Mouse (Mus musculus) neural tube, embryonic 12.5 days (tissue): ENCODE measurements at regions not wholly inside any gene's neighbourhood (a gene's known extent, or its start where the extent isn't known, plus 50 kb on each side); places are given as distances from the start of the nearest gene placed in this dataset.

Experiments used
- ATAC-seq: fragments of 200-750 bp; cut with Nextera tagmentation; 2 replicates; pipeline ENCODE4 v1.8.0; 2017; ENCODE audit warnings: low read depth, mild to moderate bottlenecking, moderate TSS enrichment, moderate library complexity; ENCODE audit not compliant: low FRiP score
- H3K27ac ChIP-seq: fragments of 300-500 bp; sonication (generic); 2 replicates; pipeline ENCODE4 v1.5.1; 2016
- H3K27me3 ChIP-seq: fragments of 300-500 bp; sonication (generic); replicated peaks from 2 replicates; pipeline ENCODE4 v1.6.1; 2016; ENCODE audit warnings: mild to moderate bottlenecking
- H3K36me3 ChIP-seq: fragments of 300-500 bp; sonication (generic); 2 replicates; pipeline ENCODE4 v1.6.1; 2016; ENCODE audit warnings: mild to moderate bottlenecking
- H3K4me1 ChIP-seq: fragments of 300-500 bp; sonication (generic); 2 replicates; pipeline ENCODE4 v1.6.1; 2016
- H3K4me2 ChIP-seq: fragments of 300-500 bp; sonication (generic); replicated peaks from 2 replicates; pipeline ENCODE4 v1.6.1; 2016; ENCODE audit warnings: mild to moderate bottlenecking
- H3K4me3 ChIP-seq: fragments of 300-500 bp; sonication (generic); 2 replicates; pipeline ENCODE4 v1.5.1; 2016
- H3K9ac ChIP-seq: fragments of 300-500 bp; sonication (generic); 2 replicates; pipeline ENCODE4 v1.6.1; 2016; ENCODE audit warnings: mild to moderate bottlenecking
- H3K9me3 ChIP-seq: fragments of 300-500 bp; sonication (generic); 2 replicates; pipeline ENCODE4 v1.6.1; 2016; ENCODE audit warnings: mild to moderate bottlenecking
- WGBS: fragments of 180-500 bp; shearing (Covaris S2); methylation state at CpG from one replicate; pipeline ENCODE4 v1.1.7; 2016; 5-methylcytosine and 5-hydroxymethylcytosine counted together

- H3K4me1 ChIP-seq, result no peaks in the 10 kb centered on the region
- H3K27me3 ChIP-seq, result no peaks in the 10 kb centered on the region
- no peak overlapping the region for H3K27ac ChIP-seq
- no peaks in the 10 kb centered on the region for H3K36me3 ChIP-seq
- 68% methylated on average over 4 of the region's 4 CpGs for WGBS
- ATAC-seq, result no peak
- no peak overlapping the region for H3K4me2 ChIP-seq
- no peak overlapping the region for H3K4me3 ChIP-seq
- no peaks in the 10 kb centered on the region for H3K9me3 ChIP-seq
- H3K9ac ChIP-seq, result no peak overlapping the region
These were observed 251.4 kb upstream of the Mon1b start for GRCm38 (mm10) chr8:113383974-113384373.

GRCm38 (mm10) chr8:113389504-113389903 is 245.9 kb upstream of the Mon1b start:
- no peak overlapping the region for H3K4me3 ChIP-seq
- WGBS, result 63% methylated on average over 2 of the region's 2 CpGs
- H3K27ac ChIP-seq, result no peak overlapping the region
- no peak overlapping the region for H3K9ac ChIP-seq
- H3K9me3 ChIP-seq, result no peaks in the 10 kb centered on the region
- ATAC-seq, result no peak
- H3K36me3 ChIP-seq, result no peaks in the 10 kb centered on the region
- no peaks in the 10 kb centered on the region for H3K27me3 ChIP-seq
- H3K4me2 ChIP-seq, result no peak overlapping the region
- H3K4me1 ChIP-seq, result no peaks in the 10 kb centered on the region

GRCm38 (mm10) chr8:113390038-113390437 is 245.3 kb upstream of the Mon1b start:
- Histone ChIP-seq H3K27me3 (no peaks in the 10 kb centered on the region), H3K4me3 (no peak overlapping the region), H3K4me1 (no peaks in the 10 kb centered on the region), H3K9me3 (no peaks in the 10 kb centered on the region), H3K9ac (no peak overlapping the region), H3K36me3 (no peaks in the 10 kb centered on the region), H3K4me2 (no peak overlapping the region), H3K27ac (no peak overlapping the region)
- no peak for ATAC-seq
- WGBS, result 87% methylated on average over 4 of the region's 4 CpGs

GRCm38 (mm10) chr8:113394319-113394718 is 241.1 kb upstream of the Mon1b start:
- H3K27ac ChIP-seq, result no peak overlapping the region
- no peak overlapping the region for H3K4me2 ChIP-seq
- H3K9me3 ChIP-seq, result no peaks in the 10 kb centered on the region
- no peaks in the 10 kb centered on the region for H3K4me1 ChIP-seq
- no peaks in the 10 kb centered on the region for H3K27me3 ChIP-seq
- ATAC-seq, result no peak
- WGBS, result 69% methylated on average over 4 of the region's 4 CpGs
- H3K4me3 ChIP-seq, result no peak overlapping the region
- H3K36me3 ChIP-seq, result no peaks in the 10 kb centered on the region
- H3K9ac ChIP-seq, result no peak overlapping the region

GRCm38 (mm10) chr8:113405158-113405557 is 230.2 kb upstream of the Mon1b start:
- H3K27ac ChIP-seq, result no peak overlapping the region
- no peaks in the 10 kb centered on the region for H3K9me3 ChIP-seq
- no peaks in the 10 kb centered on the region for H3K4me1 ChIP-seq
- no peak overlapping the region for H3K4me2 ChIP-seq
- WGBS, result 74% methylated on average over 4 of the region's 4 CpGs
- ATAC-seq, result no peak
- H3K36me3 ChIP-seq, result no peaks in the 10 kb centered on the region
- H3K9ac ChIP-seq, result no peak overlapping the region
- H3K27me3 ChIP-seq, result no peaks in the 10 kb centered on the region
- H3K4me3 ChIP-seq, result no peak overlapping the region

- no peak overlapping the region for H3K4me3 ChIP-seq
- ATAC-seq, result no peak
- H3K9me3 ChIP-seq, result no peaks in the 10 kb centered on the region
- no peaks in the 10 kb centered on the region for H3K4me1 ChIP-seq
- H3K9ac ChIP-seq, result no peak overlapping the region
- no peak overlapping the region for H3K27ac ChIP-seq
- no peaks in the 10 kb centered on the region for H3K36me3 ChIP-seq
- WGBS, result 83% methylated on average over 3 of the region's 3 CpGs
- no peaks in the 10 kb centered on the region for H3K27me3 ChIP-seq
- no peak overlapping the region for H3K4me2 ChIP-seq
These were observed 216.0 kb upstream of the Mon1b start for GRCm38 (mm10) chr8:113419352-113419751.

- no peaks in the 10 kb centered on the region for H3K36me3 ChIP-seq
- H3K4me2 ChIP-seq, result no peak overlapping the region
- no peak overlapping the region for H3K4me3 ChIP-seq
- no peak overlapping the region for H3K9ac ChIP-seq
- no peak overlapping the region for H3K27ac ChIP-seq
- no peaks in the 10 kb centered on the region for H3K9me3 ChIP-seq
- H3K27me3 ChIP-seq, result no peaks in the 10 kb centered on the region
- no peaks in the 10 kb centered on the region for H3K4me1 ChIP-seq
- no peak for ATAC-seq
- 74% methylated on average over 2 of the region's 2 CpGs for WGBS
These were observed 212.7 kb upstream of the Mon1b start for GRCm38 (mm10) chr8:113422651-113423050.

- Histone ChIP-seq H3K27ac (no peak overlapping the region), H3K27me3 (no peaks in the 10 kb centered on the region), H3K4me1 (no peaks in the 10 kb centered on the region), H3K9ac (no peak overlapping the region), H3K4me2 (no peak overlapping the region), H3K36me3 (no peaks in the 10 kb centered on the region), H3K4me3 (no peak overlapping the region), H3K9me3 (no peaks in the 10 kb centered on the region)
- no peak for ATAC-seq
- WGBS, result 51% methylated on average over 7 of the region's 7 CpGs
These were observed 196.3 kb upstream of the Mon1b start for GRCm38 (mm10) chr8:113439088-113439487.

- Histone ChIP-seq H3K36me3 (no peaks in the 10 kb centered on the region), H3K4me3 (no peak overlapping the region), H3K9me3 (no peaks in the 10 kb centered on the region), H3K4me2 (no peak overlapping the region), H3K27me3 (no peaks in the 10 kb centered on the region), H3K27ac (no peak overlapping the region), H3K4me1 (no peaks in the 10 kb centered on the region), H3K9ac (no peak overlapping the region)
- 87% methylated on average over 2 of the region's 2 CpGs for WGBS
- no peak for ATAC-seq
These were observed 181.4 kb upstream of the Mon1b start for GRCm38 (mm10) chr8:113454022-113454421.

GRCm38 (mm10) chr8:113464625-113465024 is 170.8 kb upstream of the Mon1b start:
- Histone ChIP-seq H3K9me3 (no peaks in the 10 kb centered on the region), H3K4me2 (no peak overlapping the region), H3K27me3 (no peaks in the 10 kb centered on the region), H3K9ac (no peak overlapping the region), H3K4me3 (no peak overlapping the region), H3K27ac (no peak overlapping the region), H3K36me3 (no peaks in the 10 kb centered on the region), H3K4me1 (no peaks in the 10 kb centered on the region)
- no peak for ATAC-seq
- WGBS, result 73% methylated on average over 9 of the region's 9 CpGs

GRCm38 (mm10) chr8:113465156-113465555 is 170.2 kb upstream of the Mon1b start:
- WGBS, result 57% methylated on average over 11 of the region's 11 CpGs
- Histone ChIP-seq H3K4me1 (no peaks in the 10 kb centered on the region), H3K36me3 (no peaks in the 10 kb centered on the region), H3K27ac (no peak overlapping the region), H3K27me3 (no peaks in the 10 kb centered on the region), H3K4me3 (no peak overlapping the region), H3K9ac (no peak overlapping the region), H3K9me3 (no peaks in the 10 kb centered on the region), H3K4me2 (no peak overlapping the region)
- ATAC-seq, result no peak

- H3K9me3 ChIP-seq, result no peaks in the 10 kb centered on the region
- no peak overlapping the region for H3K27ac ChIP-seq
- H3K4me2 ChIP-seq, result no peak overlapping the region
- ATAC-seq, result no peak
- WGBS, result 94% methylated on average over 9 of the region's 9 CpGs
- no peaks in the 10 kb centered on the region for H3K36me3 ChIP-seq
- H3K9ac ChIP-seq, result no peak overlapping the region
- H3K4me1 ChIP-seq, result no peaks in the 10 kb centered on the region
- H3K27me3 ChIP-seq, result no peaks in the 10 kb centered on the region
- no peak overlapping the region for H3K4me3 ChIP-seq
These were observed 168.7 kb upstream of the Mon1b start for GRCm38 (mm10) chr8:113466683-113467082.

GRCm38 (mm10) chr8:113489436-113490107 is 145.8 kb upstream of the Mon1b start:
- no peak for ATAC-seq
- no peaks in the 10 kb centered on the region for H3K4me1 ChIP-seq
- H3K4me2 ChIP-seq, result no peak overlapping the region
- H3K36me3 ChIP-seq, result no peaks in the 10 kb centered on the region
- 79% methylated on average over 2 of the region's 2 CpGs for WGBS
- no peaks in the 10 kb centered on the region for H3K9me3 ChIP-seq
- H3K4me3 ChIP-seq, result no peak overlapping the region
- H3K27me3 ChIP-seq, result no peaks in the 10 kb centered on the region
- H3K27ac ChIP-seq, result no peak overlapping the region
- no peak overlapping the region for H3K9ac ChIP-seq
